Comparison of ENCODE assay signal across 9 mouse cellular contexts in the genomic region with DNA sequence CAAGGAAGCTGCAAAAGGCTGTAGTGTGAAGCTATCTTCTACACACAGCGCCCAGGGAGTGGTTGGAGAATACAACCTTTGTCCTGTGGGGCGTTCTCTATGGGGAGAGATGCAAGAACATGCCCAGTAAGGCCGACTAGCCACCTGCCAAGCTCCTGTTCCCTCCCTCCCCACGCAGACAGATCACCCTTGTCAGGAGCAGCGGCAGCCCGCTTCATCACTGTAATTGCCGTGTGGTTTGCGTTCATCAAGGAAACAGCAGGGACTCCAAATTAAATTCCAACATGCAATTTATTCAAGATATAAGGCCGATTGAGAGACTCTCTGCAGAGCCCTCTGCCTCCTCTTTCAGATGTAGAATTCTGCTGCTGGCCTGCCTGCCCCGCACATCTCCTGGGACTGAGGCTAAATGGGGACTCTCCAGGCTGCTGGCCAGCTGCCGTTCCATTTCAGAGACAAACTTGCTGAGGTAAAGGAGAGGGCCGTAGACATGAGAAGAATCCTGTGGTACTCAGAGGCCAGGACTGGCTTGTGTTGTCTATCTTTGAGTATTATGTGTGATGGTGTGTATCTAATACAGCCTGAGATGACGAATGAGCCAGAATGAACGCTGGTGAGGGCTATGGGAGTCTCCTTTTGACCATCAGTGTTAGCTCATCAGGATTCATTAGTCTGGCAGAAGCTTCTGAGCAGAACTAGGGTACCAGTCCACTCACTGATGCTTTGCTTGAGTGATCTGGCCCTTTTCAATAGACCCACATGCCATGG. TPM values are rescaled to one million over a fixed set of nuclear protein-coding genes. Genes with fewer than 3 reads are reported as not detected.
DNase-seq lines count a peak whose midpoint lies in the region; ATAC-seq and TF ChIP-seq lines count a peak whose summit lies in the region.
"Had no signal": no experiment of that assay in that cellular context is flagged by ENCODE, and none has a peak within 500 bp of the region (broad histone marks: within the 10 kb centered on the region; RNA-seq: fewer than 3 reads in every experiment).

No protein-coding gene starts in this region.

- DNase-seq in adrenal gland, postnatal 10 days, result peak; percentile 33
- DNase-seq in adrenal gland, adult 2 months, result no peak
- DNase-seq in kidney, adult 2 months, result peak; percentile 53
- no peak for DNase-seq in left cerebral cortex, postnatal 36 days (ENCODE audit: low spot score in 2 of 2)
- no peak for DNase-seq in right cerebral cortex, adult 18-20 months

- no peaks in the 10 kb centered on the region; the same call in 1 of the 2 replicates for H3K4me1 ChIP-seq in kidney, adult 2 months (ENCODE audit: control insufficient read depth, insufficient read depth, low read length)
- no peaks in the 10 kb centered on the region for H3K4me1 ChIP-seq in kidney, embryonic 15.5 days
- peaks cover 18% of the 10 kb centered on the region for H3K4me1 ChIP-seq in hindbrain, embryonic 15.5 days (replicated peaks)
- no peaks in the 10 kb centered on the region for H3K4me1 ChIP-seq in neural tube, embryonic 14.5 days (ENCODE audit: control insufficient read depth, insufficient read depth, low read length)

- no peaks in the 10 kb centered on the region for H3K9me3 ChIP-seq in kidney, embryonic 15.5 days (replicated peaks)
- no peaks in the 10 kb centered on the region for H3K9me3 ChIP-seq in hindbrain, embryonic 15.5 days
- no peaks in the 10 kb centered on the region for H3K9me3 ChIP-seq in neural tube, embryonic 14.5 days (ENCODE audit: control insufficient read depth, low read length)

- H3K4me3 ChIP-seq in kidney, adult 2 months (ENCODE audit: insufficient read depth, low read depth, low read length), result no peak overlapping the region
- no peak overlapping the region for H3K4me3 ChIP-seq in kidney, embryonic 15.5 days (replicated peaks)
- H3K4me3 ChIP-seq in hindbrain, embryonic 15.5 days, result no peak overlapping the region
- no peak overlapping the region for H3K4me3 ChIP-seq in neural tube, embryonic 14.5 days (ENCODE audit: low read depth, low read length)

- no peak overlapping the region for H3K4me2 ChIP-seq in kidney, embryonic 15.5 days
- no peak overlapping the region for H3K4me2 ChIP-seq in hindbrain, embryonic 15.5 days
- H3K4me2 ChIP-seq in neural tube, embryonic 14.5 days (ENCODE audit: low read depth, low read length), result no peak overlapping the region

- no peak overlapping the region for H3K27ac ChIP-seq in kidney, adult 2 months (ENCODE audit: insufficient read depth, low read depth, low read length)
- H3K27ac ChIP-seq in kidney, embryonic 15.5 days, result no peak overlapping the region
- H3K27ac ChIP-seq in hindbrain, embryonic 15.5 days (replicated peaks), result peak overlapping the region; percentile 53
- H3K27ac ChIP-seq in neural tube, embryonic 14.5 days (ENCODE audit: low read depth, low read length), result peak overlapping the region; percentile 70

- TF ChIP-seq CTCF in kidney, adult 2 months (conservative IDR thresholded peaks at IDR 0.05; ENCODE audit: insufficient read depth, insufficient read length, low read depth, low read length), result no peak

- no peaks in the 10 kb centered on the region for H3K36me3 ChIP-seq in kidney, adult 2 months (ENCODE audit: control insufficient read depth, insufficient read depth, low read length)
- no peaks in the 10 kb centered on the region for H3K36me3 ChIP-seq in kidney, embryonic 15.5 days
- H3K36me3 ChIP-seq in hindbrain, embryonic 15.5 days, result no peaks in the 10 kb centered on the region
- no peaks in the 10 kb centered on the region for H3K36me3 ChIP-seq in neural tube, embryonic 14.5 days (ENCODE audit: control insufficient read depth, insufficient read depth, low read length)

- WGBS in kidney, adult 2 months, result 70% methylated on average over 14 of the region's 14 CpGs
- 83% methylated on average over 14 of the region's 14 CpGs for WGBS in kidney, embryonic 15.5 days
- 34% methylated on average over 14 of the region's 14 CpGs for WGBS in hindbrain, embryonic 15.5 days
- WGBS in neural tube, embryonic 14.5 days, result 47% methylated on average over 14 of the region's 14 CpGs

- intact Hi-C loops in left cerebral cortex, postnatal 36 days (cut with DNase I), result no loop called here

- no peak overlapping the region for H3K9ac ChIP-seq in kidney, embryonic 15.5 days
- no peak overlapping the region for H3K9ac ChIP-seq in hindbrain, embryonic 15.5 days
- H3K9ac ChIP-seq in neural tube, embryonic 14.5 days (replicated peaks; ENCODE audit: low read depth, low read length), result no peak overlapping the region

- H3K27me3 ChIP-seq in kidney, adult 2 months (replicated peaks; ENCODE audit: control insufficient read depth, insufficient read depth, low read length), result no peaks in the 10 kb centered on the region
- H3K27me3 ChIP-seq in kidney, embryonic 15.5 days, result no peaks in the 10 kb centered on the region
- H3K27me3 ChIP-seq in hindbrain, embryonic 15.5 days, result no peaks in the 10 kb centered on the region
- H3K27me3 ChIP-seq in neural tube, embryonic 14.5 days (ENCODE audit: control insufficient read depth, insufficient read depth, low read length), result no peaks in the 10 kb centered on the region
- H3K27me3 ChIP-seq: Patski had no signal

- TF ChIP-seq POLR2A in kidney, adult 2 months (IDR thresholded peaks at IDR 0.05; ENCODE audit: low read depth, low read length), result no peak

- no peak for ATAC-seq in kidney, embryonic 15.5 days (replicated peaks; ENCODE audit: low FRiP score)
- ATAC-seq in hindbrain, embryonic 15.5 days (ENCODE audit: low FRiP score, low read depth), result peak; percentile 77
- peak; percentile 79; the same call in 1 of the 2 replicates for ATAC-seq in neural tube, embryonic 14.5 days (ENCODE audit: low read depth)
- ATAC-seq: Patski had no signal

RNA-seq across cellular contexts. Expression of a gene that starts 46.3 kb away (rescaled TPM):
- total RNA-seq in adrenal gland, postnatal 10 days (2021), result 10 to 100 TPM; 33.8 to 36.2 TPM
- 10 to 100 TPM; 40.8 to 54.0 TPM for total RNA-seq in adrenal gland, adult 2 months (2021)
- polyA plus RNA-seq in adrenal gland, adult 2 months (2012; rRNA removed), result 37.6 and 46.8 TPM in 2 replicates
- polyA plus RNA-seq in kidney, adult 2 months (2012; rRNA removed), result 115 and 130 TPM in 2 replicates
- 59.2 and 65.6 TPM in 2 replicates for polyA plus RNA-seq in kidney, embryonic 15.5 days (2015; fragmentation: Nextera tagmentation; extraction: Ambion mirVana)
- 97.3 and 100 TPM in 2 replicates for polyA plus RNA-seq in hindbrain, embryonic 15.5 days (2015; fragmentation: Nextera tagmentation; extraction: Ambion mirVana)
- 95.0 and 104 TPM in 2 replicates for polyA plus RNA-seq in neural tube, embryonic 14.5 days (2014; fragmentation: Nextera tagmentation; extraction: Ambion mirVana)
- total RNA-seq in left cerebral cortex, postnatal 36 days (2021), result 10 to 100 TPM; 41.4 to 41.9 TPM

RNA-seq across cellular contexts. Expression of a gene that starts 49.5 kb away (rescaled TPM):
- total RNA-seq in adrenal gland, postnatal 10 days (2021), result 1 to 10 TPM; 4.9 to 7.2 TPM
- 1 to 10 TPM; 4.0 to 5.0 TPM for total RNA-seq in adrenal gland, adult 2 months (2021)
- 6.4 and 7.0 TPM in 2 replicates for polyA plus RNA-seq in adrenal gland, adult 2 months (2012; rRNA removed)
- 7.5 and 9.6 TPM in 2 replicates for polyA plus RNA-seq in kidney, adult 2 months (2012; rRNA removed)
- polyA plus RNA-seq in kidney, embryonic 15.5 days (2015; fragmentation: Nextera tagmentation; extraction: Ambion mirVana), result 60.4 and 63.7 TPM in 2 replicates
- 5.9 and 6.6 TPM in 2 replicates for polyA plus RNA-seq in hindbrain, embryonic 15.5 days (2015; fragmentation: Nextera tagmentation; extraction: Ambion mirVana)
- polyA plus RNA-seq in neural tube, embryonic 14.5 days (2014; fragmentation: Nextera tagmentation; extraction: Ambion mirVana), result 5.6 and 6.6 TPM in 2 replicates
- 10 to 100 TPM in 1 of 2 experiments, 1 to 10 TPM in 1; 6.3 to 11.6 TPM for total RNA-seq in left cerebral cortex, postnatal 36 days (2021)

Comparison
In these comparisons a context has a peak if more than half of its experiments do, and no peak if none do; other contexts are left out.
1. DNase-seq: peak in adrenal gland, postnatal 10 days (single experiment) and kidney, adult 2 months (single experiment); none in adrenal gland, adult 2 months (single experiment), left cerebral cortex, postnatal 36 days (0 of 2) and right cerebral cortex, adult 18-20 months (single experiment).
2. H3K27ac ChIP-seq: peak in hindbrain, embryonic 15.5 days (single experiment) and neural tube, embryonic 14.5 days (single experiment); none in kidney, adult 2 months (single experiment) and kidney, embryonic 15.5 days (single experiment).